Mouse (Mus musculus) layer of hippocampus, adult 11-12 months (tissue): ENCODE data around the gene Tmem247.

ENCODE experiments used
- DNase-seq: peaks from one replicate; pipeline ENCODE4 v3.0.0; 2022; ENCODE audit warnings: low spot score

Tmem247 gene

DNA sequence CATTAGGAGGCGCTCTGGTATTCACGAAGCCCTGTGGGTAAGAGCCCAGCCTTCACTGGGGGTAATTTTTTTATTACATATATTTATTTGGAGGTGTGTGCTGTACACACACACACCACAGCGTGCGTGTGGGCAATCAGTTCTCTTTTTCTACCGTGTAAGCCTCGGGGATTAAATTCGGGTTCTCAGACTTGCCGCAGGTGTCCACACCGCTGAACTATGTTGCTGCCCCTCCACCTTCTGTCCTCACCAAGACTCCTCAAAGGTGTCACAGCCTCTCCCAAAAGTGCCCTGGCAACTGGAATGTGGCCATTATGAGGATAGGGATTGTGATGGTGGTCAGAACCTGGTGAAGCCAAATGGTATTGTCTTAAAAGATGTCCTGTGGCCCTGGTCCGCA, at the start of gene Tmem247:
Gene Tmem247, plus strand, starts transcription at position 301 of the 400 bp plus-strand sequence.
- DNase-seq, result no peak

GRCm38 (mm10) chr17:86870586-86870985, 46.6 kb upstream of the Tmem247 start:
- no peak for DNase-seq

GRCm38 (mm10) chr17:86872643-86873042, 44.5 kb upstream of the Tmem247 start:
- DNase-seq, result no peak

GRCm38 (mm10) chr17:86876940-86877339, 40.2 kb upstream of the Tmem247 start:
- no peak for DNase-seq

DNA sequence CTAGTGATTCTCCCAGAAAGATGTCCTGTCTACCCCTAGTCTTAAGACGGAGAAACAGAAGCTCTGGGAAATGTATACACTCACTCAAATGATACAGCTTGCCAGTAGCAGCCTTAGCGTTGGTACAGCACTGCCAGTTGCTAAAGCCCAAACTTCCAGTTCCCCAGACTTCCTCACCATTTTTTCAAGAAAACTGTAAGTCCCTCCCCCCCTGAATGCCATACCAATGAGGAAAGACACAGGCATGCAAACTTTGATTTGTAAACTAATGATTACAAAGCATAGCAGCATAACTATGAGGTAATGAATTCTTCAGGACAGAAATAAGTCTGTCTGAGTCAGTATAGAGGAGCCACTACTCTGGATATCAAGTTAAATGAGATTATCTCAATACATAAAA, 39.4 kb upstream of the Tmem247 start:
- DNase-seq, result no peak

DNA sequence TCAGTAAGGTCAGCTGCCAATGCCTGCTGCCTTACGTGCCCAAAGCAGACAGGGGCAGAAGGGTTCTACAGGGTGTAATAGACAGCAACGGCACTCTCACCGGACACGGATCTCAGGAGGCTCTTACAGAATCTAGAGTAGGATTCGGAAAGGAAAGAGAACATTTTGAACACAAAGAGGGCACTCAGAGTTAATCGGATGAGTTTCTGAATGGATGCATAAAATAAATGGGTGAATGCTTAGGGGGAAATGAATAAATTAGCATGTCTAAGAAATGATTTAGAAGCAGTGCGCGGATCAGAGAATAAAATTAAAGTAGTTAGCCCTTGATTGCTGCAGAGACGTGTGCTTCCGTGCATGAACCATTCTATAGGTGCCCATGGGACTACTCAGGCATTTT, 37.1 kb upstream of the Tmem247 start:
- DNase-seq, result no peak

GRCm38 (mm10) chr17:86880461-86881044, 36.6 kb upstream of the Tmem247 start:
- DNase-seq, result no peak

GRCm38 (mm10) chr17:86895191-86895590, 22.0 kb upstream of the Tmem247 start:
- DNase-seq, result no peak

GRCm38 (mm10) chr17:86897486-86898165, 19.5 kb upstream of the Tmem247 start:
- no peak for DNase-seq

GRCm38 (mm10) chr17:86899821-86900220, 17.3 kb upstream of the Tmem247 start:
- no peak for DNase-seq

DNA sequence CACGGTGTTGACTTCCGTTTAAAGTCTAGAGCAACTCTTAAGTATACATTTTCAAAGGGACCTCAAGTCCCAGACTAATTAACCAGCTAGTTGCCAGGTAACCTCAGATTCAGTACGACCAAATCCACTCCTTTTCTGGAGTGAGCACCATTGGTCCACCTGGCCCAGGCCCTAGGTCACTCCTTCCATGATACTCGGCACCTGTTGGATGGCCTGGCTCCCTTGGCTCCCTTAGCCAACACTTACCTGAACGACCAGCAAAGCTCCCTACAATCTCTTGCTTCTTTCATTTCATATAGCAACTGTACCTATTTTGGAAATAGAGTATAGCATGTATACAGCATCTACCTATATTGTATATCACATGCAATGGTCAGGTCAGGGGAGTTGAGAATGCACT, 16.6 kb upstream of the Tmem247 start:
- no peak for DNase-seq

DNA sequence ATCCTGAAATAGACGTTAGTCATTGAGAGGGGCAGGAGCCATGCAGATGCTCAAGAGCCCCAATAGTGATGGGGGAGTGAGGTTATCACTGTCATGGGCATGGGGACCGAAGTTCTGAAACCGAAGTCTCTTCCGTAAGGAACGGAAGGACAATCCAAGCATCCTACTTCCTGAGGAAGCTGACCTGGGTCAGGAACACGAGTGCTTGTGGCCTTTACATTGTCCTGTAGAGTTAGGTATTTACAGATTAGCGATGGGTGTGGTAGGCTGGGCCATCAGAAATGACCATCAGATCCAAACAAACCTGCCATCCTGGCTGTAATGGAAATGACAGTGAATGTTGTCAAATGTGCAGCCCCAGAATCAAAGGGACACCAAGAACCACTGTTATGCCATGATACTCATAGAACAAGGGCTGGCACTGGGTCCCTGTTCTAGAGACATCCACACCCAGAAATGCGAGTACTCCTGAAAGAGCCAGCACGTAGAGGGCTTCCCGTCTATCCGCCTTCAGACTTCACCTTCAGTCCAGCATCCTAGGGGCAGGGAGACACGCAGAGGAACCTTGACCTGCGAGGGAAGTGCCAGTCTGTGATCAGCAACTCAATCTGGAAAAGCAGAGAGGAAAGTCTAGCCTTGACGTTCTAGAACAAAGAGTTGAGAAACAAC, 14.6 kb upstream of the Tmem247 start:
- no peak for DNase-seq

DNA sequence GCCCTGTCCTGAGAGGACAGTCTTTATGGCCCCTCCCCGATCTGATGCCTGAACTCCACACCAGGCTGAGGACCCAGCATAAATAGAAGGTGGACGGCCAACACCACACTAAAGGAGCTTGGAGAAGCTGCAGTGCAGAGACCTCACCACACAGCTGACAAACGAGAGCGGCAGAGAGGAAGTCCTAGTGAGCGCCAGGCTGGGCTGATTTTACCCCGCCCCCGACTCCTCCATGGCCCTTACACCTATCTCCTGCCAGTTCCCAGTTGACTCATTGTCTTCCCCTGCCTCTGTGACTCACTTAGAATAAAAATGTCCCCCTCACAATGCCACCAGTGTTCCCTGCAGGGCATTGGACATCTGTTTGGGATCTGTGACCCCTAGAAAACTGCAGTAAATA, 13.6 kb upstream of the Tmem247 start:
- peak; percentile 31 for DNase-seq

- no peak for DNase-seq
Observed at GRCm38 (mm10) chr17:86904206-86904605, 12.9 kb upstream of the Tmem247 start.

DNA sequence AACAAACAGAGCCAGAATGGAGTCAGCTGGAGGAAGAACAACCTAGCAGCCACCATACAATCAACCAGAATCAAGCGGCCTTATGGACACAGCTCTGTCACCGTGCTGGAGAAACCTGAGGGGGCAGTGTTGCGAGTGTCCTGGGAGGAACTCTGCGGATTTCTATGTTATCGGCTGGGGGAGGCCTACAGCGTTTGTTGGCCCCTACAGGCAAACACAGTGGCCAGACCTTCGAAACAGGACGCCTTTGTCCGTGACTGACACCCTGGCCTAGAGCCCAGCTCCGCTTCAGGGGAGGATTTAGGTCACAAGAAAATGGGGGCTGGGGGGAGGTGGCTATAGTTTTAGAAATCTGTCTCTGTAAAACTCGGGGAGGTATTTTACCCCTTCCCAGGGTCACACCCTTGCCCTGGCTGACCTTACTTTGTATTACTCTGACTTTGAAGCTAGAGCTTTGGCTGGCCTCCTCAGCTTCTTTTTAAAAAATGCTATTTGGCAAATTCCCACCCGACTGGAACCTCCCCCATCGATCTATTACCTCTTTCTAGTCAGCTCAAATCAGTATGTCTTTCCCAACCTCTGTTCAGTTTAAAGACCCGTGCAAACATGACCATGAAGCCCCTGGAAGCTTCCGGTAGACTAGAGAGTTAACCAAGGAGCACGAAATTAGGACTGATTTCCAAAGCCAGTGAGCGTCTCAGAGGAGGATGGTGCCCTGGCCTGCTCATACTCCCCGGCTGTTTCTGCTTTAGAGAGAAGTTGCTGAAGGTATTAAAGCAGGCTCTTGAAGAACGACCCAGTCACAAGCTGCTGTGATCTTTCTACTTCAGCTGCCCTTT, 11.6 kb upstream of the Tmem247 start:
- peak; percentile 58 for DNase-seq

DNA sequence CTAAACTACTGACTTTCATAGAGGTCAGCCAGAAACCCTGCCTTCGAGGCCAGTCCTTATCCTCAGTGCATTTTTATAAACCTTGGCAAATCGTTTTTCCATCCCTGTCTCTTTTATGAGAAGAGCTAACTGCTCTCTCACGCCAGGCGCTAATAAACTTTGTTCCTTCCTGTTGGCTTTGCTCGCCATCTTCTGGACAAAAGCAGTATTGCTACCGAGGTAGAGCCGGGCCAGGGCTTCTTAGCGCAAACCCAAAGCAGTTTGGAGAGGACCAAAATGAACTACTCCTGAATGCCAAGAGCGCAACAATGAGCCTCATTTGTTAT, 11.0 kb upstream of the Tmem247 start:
- DNase-seq, result peak; percentile 89

DNA sequence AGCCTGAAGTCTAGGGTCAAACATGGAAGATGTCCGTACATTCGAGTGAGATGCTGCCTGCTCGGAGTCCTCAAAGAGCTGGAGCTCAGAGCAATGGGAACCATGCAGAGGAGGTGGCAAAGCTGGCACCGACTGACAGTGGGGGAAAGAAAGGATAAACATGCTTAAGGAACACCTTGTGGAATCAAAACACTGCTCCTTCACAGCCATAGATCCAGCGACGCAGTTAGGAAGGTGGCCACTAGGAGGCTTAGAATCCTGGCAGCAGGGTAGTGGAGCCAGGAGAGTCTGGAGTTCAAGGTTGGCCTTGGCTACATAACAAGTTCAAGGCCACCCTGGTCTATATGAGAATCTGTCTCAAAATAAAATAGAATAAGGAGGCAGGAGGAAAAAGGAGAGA, 10.5 kb upstream of the Tmem247 start:
- no peak for DNase-seq

GRCm38 (mm10) chr17:86907092-86907491, 10.1 kb upstream of the Tmem247 start:
- DNase-seq, result no peak

- DNase-seq, result no peak
Observed at GRCm38 (mm10) chr17:86908316-86908715, 8.8 kb upstream of the Tmem247 start.

DNA sequence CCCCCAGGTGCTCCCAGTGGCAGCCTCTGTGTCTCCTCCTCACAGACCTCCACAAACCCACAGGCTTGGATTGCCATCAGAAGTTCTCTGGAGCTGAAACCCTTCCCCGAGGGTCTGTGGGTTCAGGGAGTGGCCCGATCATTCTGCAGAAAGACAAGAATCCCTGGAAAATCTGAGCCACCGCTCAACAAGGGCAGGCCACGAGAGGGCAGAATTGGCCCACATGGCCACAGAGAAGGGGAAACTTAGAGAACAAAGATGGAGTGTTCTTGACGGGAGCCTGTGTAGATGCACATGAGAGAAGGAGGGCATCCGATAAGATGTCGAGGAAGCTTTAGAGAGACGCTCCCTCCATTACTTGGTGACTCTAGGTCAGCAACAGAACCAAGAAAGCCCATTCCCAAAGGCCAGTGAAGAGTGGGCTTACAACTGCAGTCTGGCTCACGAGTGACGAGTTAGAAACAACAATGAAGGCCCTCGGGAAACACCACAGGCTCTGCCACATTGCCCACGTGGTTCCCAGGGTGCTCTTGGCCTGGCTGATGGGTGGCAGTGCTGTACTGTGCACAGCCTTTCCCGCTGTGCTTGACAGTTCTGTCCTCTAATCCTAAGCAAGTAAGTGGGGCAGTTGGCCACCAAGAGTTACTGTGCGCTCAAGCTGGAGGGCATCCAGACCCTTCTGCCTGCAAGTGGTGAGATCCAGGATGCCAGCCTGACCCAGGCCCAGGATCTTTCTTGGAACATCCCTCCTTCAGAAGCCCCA, 7.2 kb upstream of the Tmem247 start:
- DNase-seq, result peak; percentile 68

DNA sequence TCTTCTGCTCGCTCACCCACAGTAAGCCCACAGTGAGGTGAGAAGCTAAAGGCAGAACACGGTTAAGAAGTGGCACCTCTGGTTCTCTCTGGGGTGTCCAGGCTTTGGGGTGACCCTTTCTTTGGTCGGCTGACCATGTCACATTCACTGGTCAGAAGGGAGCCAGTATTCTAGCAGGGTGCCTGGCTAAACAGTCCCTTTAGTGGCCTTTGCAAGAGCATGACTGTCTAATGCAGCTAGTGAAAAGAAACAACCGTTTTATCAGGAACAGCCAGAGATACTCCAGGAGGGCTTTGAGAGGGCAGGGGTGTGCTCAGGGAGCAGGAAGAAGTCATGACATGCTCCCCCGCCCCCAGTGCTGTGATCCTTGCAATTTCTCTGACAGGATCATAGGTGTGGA, 5.9 kb upstream of the Tmem247 start:
- DNase-seq, result no peak

- no peak for DNase-seq
Observed at GRCm38 (mm10) chr17:86913003-86913607, 4.0 kb upstream of the Tmem247 start.
